Mouse (Mus musculus) midbrain, embryonic 14.5 days (tissue): ENCODE measurements around the gene Ccndbp1. TPM values are rescaled to one million over a fixed set of nuclear protein-coding genes. Genes with fewer than 3 reads are reported as not detected.
"Not testable (repeated sequence)": the region's sequence is repeated elsewhere in the genome, so short reads cannot be mapped to it uniquely, and the experiment has no call there.

ENCODE experiments used
- ATAC-seq: fragments of 200-750 bp; cut with Nextera tagmentation; 2 replicates; pipeline ENCODE4 v1.8.0; 2017; ENCODE audit warnings: moderate number of reproducible peaks, moderate library complexity; ENCODE audit not compliant: low FRiP score, low TSS enrichment
- DNase-seq: peaks from one replicate; pipeline ENCODE4 v3.0.0-alpha.2; 2015
- H3K27ac ChIP-seq: fragments of 300-500 bp; sonication (generic); replicated peaks from 2 replicates; pipeline ENCODE4 v1.5.1; 2014; ENCODE audit warnings: mild to moderate bottlenecking, low read depth, low read length, moderate library complexity
- H3K27me3 ChIP-seq: fragments of 300-500 bp; sonication (generic); 2 replicates; pipeline ENCODE4 v1.6.1; 2014; ENCODE audit warnings: low read length, control low read depth, mixed read lengths; ENCODE audit not compliant: control insufficient read depth, insufficient read depth
- H3K36me3 ChIP-seq: fragments of 300-500 bp; sonication (generic); 2 replicates; pipeline ENCODE4 v1.6.1; 2014; ENCODE audit warnings: low read length, control low read depth; ENCODE audit not compliant: control insufficient read depth, insufficient read depth
- H3K4me1 ChIP-seq: fragments of 300-500 bp; sonication (generic); 2 replicates; pipeline ENCODE4 v1.6.1; 2014; ENCODE audit warnings: mild to moderate bottlenecking, antibody characterized with exemption, low read length, control low read depth; ENCODE audit not compliant: control insufficient read depth, insufficient read depth
- H3K4me2 ChIP-seq: fragments of 300-500 bp; sonication (generic); 2 replicates; pipeline ENCODE4 v1.6.1; 2014; ENCODE audit warnings: mild to moderate bottlenecking, low read length, moderate library complexity
- H3K4me3 ChIP-seq: fragments of 300-500 bp; sonication (generic); replicated peaks from 2 replicates; pipeline ENCODE4 v1.5.1; 2014; ENCODE audit warnings: low read depth, low read length
- H3K9ac ChIP-seq: fragments of 300-500 bp; sonication (generic); replicated peaks from 2 replicates; pipeline ENCODE4 v1.6.1; 2014; ENCODE audit warnings: mild to moderate bottlenecking, low read length, moderate library complexity
- H3K9me3 ChIP-seq: fragments of 300-500 bp; sonication (generic); 2 replicates; pipeline ENCODE4 v1.6.1; 2016; ENCODE audit warnings: low read length, control low read depth, mixed read lengths; ENCODE audit not compliant: control insufficient read depth
- WGBS: fragments of 180-500 bp; shearing (Covaris S2); extraction: QIAGEN DNeasy Blood & Tissue Kit; methylation state at CpG from one replicate; pipeline ENCODE4 v1.1.7; 2014; 5-methylcytosine and 5-hydroxymethylcytosine counted together
- polyA plus RNA-seq: library from polyadenylated mRNA; unstranded; fragments of >200 nt; fragmentation: Nextera tagmentation; extraction: Ambion mirVana; gene quantifications from 2 replicates; pipeline ENCODE4 v1.2.1, GENCODE M21; 2014

Ccndbp1 gene
- polyA plus RNA-seq, 1 experiment from 2014 or later, result 82.6 TPM

DNA sequence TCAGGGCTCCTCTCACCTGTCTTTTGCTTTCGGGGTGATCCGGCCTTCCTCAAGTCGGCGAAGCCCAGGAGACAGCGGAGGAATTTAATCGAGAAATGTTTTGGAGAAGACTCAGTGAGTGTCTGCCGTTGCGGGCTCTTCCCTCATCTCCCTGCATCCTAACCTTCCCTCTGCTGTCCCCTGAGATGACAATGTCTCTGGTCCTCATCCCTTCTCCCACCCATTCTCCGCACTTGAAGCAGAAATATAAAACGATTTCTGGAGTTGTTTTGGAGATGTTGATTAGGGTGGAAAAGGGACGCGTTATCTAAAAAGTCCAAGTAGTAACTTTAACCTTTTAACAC is 433 bp downstream of the Ccndbp1 start:
- no peak for DNase-seq
- peaks cover 29% of the 10 kb centered on the region for H3K36me3 ChIP-seq
- H3K27ac ChIP-seq, result peak overlapping the region; percentile 60; the same call in 1 of the 2 replicates
- H3K9me3 ChIP-seq, result no peaks in the 10 kb centered on the region
- peak overlapping the region; percentile 85 for H3K4me2 ChIP-seq
- peak overlapping the region; percentile 66 for H3K9ac ChIP-seq
- ATAC-seq, result no peak
- H3K4me3 ChIP-seq, result peak overlapping the region; percentile 60
- H3K27me3 ChIP-seq, result no peaks in the 10 kb centered on the region
- under 1% methylated on average over 12 of the region's 12 CpGs for WGBS
- H3K4me1 ChIP-seq, result peaks cover 10% of the 10 kb centered on the region

DNA sequence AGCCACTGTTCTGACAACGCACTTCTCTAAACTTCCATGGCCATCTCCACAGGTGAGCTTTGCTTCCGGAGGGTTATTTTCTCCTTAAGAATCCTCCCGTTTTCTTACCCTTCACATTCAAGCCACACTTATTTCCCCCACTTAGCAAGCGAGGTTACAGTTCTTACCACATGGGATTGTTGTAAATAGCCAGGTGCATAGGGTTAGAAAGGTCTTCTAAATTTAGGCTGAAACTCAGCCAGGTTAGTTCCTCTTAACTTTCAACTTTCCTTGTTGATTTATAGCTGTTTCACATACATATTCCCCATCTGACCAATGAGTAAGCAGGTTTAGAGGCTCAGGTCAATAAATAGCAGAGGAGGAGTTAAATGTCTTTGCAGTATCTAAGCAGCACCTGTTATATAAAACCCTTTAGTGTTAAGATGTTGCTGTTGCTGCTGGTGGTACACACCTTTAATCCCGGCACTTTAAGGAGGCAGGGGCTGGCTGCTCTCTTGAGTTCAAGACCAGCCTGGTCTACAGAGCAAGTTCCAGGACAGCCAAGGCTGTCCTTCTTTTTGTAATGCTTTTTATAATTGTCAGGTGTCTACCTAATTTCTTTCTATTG is 971 bp downstream of the Ccndbp1 start:
- WGBS, result 23% methylated on average over 5 of the region's 5 CpGs
- H3K4me2 ChIP-seq, result peak overlapping the region; percentile 85
- ATAC-seq, result no peak

DNA sequence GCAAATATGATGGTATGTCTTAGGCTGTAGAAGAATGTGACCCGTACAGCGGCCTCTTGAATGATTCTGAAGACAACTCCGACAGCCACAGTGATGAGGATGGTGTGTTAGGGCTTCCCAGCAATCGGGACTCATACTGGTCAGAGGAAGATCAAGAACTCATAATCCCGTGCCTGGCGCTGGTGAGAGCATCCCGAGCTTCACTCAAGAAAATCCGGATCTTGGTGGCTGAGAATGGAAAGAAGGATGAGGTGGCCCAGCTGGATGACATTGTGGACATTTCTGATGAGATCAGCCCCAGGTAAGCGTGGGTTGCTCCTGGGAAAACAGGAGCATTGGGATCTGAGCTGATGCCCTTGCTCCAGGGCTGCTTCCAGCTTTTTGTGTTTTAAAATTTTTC is 4.5 kb downstream of the Ccndbp1 start:
- peaks cover 10% of the 10 kb centered on the region for H3K4me1 ChIP-seq
- no peaks in the 10 kb centered on the region for H3K9me3 ChIP-seq
- ATAC-seq (no peak), DNase-seq (no peak)
- H3K9ac ChIP-seq, result no peak overlapping the region
- H3K27ac ChIP-seq, result no peak overlapping the region
- no peak overlapping the region for H3K4me2 ChIP-seq
- no peaks in the 10 kb centered on the region for H3K27me3 ChIP-seq
- 92% methylated on average over 9 of the region's 9 CpGs for WGBS
- peaks cover 61% of the 10 kb centered on the region for H3K36me3 ChIP-seq
- no peak overlapping the region for H3K4me3 ChIP-seq

More for the DNA sequence above, 971 bp downstream of the Ccndbp1 start:
- DNase-seq, result no peak
- H3K27me3 ChIP-seq, result no peaks in the 10 kb centered on the region
- H3K9ac ChIP-seq, result peak overlapping the region; percentile 66
- H3K27ac ChIP-seq, result no peak overlapping the region
- H3K36me3 ChIP-seq, result peaks cover 33% of the 10 kb centered on the region
- H3K4me1 ChIP-seq, result peaks cover 10% of the 10 kb centered on the region
- H3K4me3 ChIP-seq, result peak overlapping the region; percentile 60
- H3K9me3 ChIP-seq, result no peaks in the 10 kb centered on the region

DNA sequence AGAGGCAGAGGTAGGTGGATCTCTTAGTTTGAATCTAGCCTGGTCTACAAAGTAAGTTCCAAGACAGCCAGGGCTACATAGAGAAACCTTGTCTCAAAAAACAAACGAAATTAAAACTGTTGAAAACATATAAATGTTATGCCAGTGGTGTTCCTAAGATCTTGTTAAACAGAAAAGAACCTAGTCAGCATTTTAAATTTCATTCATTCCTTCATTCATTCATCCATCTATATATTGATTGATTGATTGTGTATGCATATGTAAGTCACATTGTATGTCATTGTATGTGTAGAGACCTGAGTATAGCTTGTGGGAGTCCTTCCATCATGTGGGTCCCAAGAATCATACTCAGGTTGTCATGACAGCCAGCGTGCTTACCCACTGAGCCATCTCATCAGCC is 7.3 kb downstream of the Ccndbp1 start:
- WGBS, result 86% methylated on average over 2 of the region's 2 CpGs
- no peak overlapping the region for H3K4me3 ChIP-seq
- no peak for ATAC-seq
- DNase-seq, result no peak
- H3K9me3 ChIP-seq, result no peaks in the 10 kb centered on the region
- no peak overlapping the region for H3K9ac ChIP-seq
- H3K4me2 ChIP-seq, result no peak overlapping the region
- no peaks in the 10 kb centered on the region for H3K4me1 ChIP-seq
- H3K36me3 ChIP-seq, result peaks cover 63% of the 10 kb centered on the region
- no peaks in the 10 kb centered on the region for H3K27me3 ChIP-seq
- no peak overlapping the region for H3K27ac ChIP-seq

DNA sequence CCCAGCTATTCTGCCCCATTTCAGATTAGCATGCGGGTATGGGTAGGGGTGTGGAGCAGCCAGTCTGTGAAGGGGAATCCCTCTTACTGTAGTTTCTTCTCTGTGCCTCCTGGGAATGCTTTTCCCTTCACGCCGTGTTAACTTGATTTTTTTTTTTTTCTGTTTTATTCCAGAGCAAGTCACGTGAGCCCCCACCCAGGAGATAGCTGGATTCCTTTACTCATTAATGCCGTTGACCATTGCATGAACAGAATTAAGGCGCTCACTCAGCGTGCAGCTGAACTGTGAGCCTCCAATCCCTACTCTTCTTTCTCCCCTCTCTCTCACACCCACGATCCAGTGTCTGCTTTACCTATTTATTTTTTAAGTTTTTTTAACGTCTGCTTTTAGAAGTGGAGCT is 8.0 kb downstream of the Ccndbp1 start:
- Histone ChIP-seq H3K27me3 (no peaks in the 10 kb centered on the region), H3K4me3 (no peak overlapping the region), H3K9ac (no peak overlapping the region), H3K4me2 (no peak overlapping the region), H3K9me3 (no peaks in the 10 kb centered on the region), H3K36me3 (peaks cover 58% of the 10 kb centered on the region), H3K4me1 (no peaks in the 10 kb centered on the region), H3K27ac (no peak overlapping the region)
- no peak for DNase-seq
- 84% methylated on average over 9 of the region's 9 CpGs for WGBS
- no peak for ATAC-seq

DNA sequence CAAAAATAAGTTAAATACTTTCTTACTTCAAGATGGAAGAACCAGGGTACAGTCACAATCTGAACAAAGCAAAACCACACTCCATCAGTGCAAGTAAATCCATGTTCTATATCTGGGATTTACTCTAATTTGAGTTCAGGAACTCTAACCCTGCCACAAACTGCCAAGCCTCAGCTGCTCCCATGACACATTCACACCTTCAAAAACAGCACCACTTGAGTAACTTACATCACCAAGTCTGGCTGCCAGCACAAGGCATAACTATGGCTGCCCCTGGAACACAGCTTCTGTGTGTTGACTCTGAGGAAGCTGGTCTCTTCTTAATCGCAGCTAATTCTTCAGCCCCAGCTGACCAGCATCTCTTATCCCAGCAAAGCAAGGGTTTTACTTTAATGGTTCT is 8.9 kb downstream of the Ccndbp1 start:
- no peaks in the 10 kb centered on the region for H3K27me3 ChIP-seq
- H3K36me3 ChIP-seq, result peaks cover 48% of the 10 kb centered on the region
- ATAC-seq (no peak), DNase-seq (no peak)
- H3K9ac ChIP-seq, result no peak overlapping the region
- no peaks in the 10 kb centered on the region for H3K9me3 ChIP-seq
- H3K4me2 ChIP-seq, result no peak overlapping the region
- H3K4me1 ChIP-seq, result no peaks in the 10 kb centered on the region
- 97% methylated on average over 1 of the region's 1 CpGs for WGBS
- H3K4me3 ChIP-seq, result no peak overlapping the region
- no peak overlapping the region for H3K27ac ChIP-seq

DNA sequence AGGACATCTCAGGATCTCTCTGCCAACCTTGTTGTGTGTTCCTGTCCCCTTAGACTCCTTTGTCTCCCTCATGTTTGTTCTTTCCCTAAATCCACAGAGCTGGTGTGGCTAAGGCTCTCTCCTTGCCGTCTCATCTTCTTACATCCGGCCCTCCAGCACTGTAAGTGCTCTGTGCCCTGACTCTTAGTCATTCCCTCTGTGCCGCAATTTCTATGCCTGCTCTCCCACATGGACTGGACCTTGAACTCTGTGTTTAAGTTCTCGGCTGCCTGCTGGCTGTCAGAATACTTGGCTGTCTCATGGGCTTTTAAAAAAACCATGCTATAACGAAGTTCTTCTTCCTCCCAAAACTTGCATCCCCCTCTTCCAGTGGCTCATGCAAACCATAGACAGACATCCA is 14.7 kb downstream of the Ccndbp1 start:
- Histone ChIP-seq H3K9ac (no peak overlapping the region), H3K36me3 (peaks cover 1% of the 10 kb centered on the region), H3K27ac (no peak overlapping the region), H3K4me3 (no peak overlapping the region), H3K4me2 (no peak overlapping the region), H3K9me3 (no peaks in the 10 kb centered on the region), H3K27me3 (no peaks in the 10 kb centered on the region), H3K4me1 (no peaks in the 10 kb centered on the region)
- no peak for DNase-seq
- ATAC-seq, result no peak
- 75% methylated on average over 5 of the region's 5 CpGs for WGBS

DNA sequence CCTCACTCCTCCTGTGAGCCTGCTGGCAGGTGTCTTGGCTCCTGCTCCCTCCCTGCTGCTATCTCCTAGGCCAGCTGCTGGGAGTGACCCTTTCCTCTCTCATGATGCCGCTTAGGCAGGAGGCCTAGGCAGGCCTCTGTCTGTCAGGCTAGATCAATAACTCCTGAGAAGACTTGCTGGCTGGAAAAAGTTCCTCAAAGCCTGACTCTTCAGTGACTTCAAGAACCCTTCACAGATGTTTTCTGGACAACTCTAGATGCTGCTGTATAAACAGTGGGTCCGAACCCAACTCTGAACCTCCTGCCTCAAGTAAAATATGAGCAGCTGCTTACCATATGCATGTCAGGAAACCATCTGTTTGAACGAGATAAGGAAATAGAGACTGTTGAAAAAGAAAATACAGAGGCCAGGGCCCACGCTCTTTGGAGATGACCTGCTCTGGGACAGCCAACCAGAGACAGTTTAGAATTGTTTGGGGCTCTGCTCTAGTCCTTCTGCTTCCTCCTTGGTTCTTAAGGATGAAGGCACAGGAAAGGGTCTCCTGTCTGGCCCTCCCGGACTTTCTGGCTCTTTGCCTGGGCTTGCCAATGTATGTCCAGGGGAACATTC is 28.6 kb downstream of the Ccndbp1 start, which contains the start of gene Epb42:
TSS of gene Epb42 (minus strand) at position 340 of the 609 bp plus-strand sequence.
- no peaks in the 10 kb centered on the region for H3K4me1 ChIP-seq
- 71% methylated on average over 5 of the region's 5 CpGs for WGBS
- H3K27me3 ChIP-seq, result no peaks in the 10 kb centered on the region
- H3K4me2 ChIP-seq, result no peak within 1 kb of the TSS
- H3K9ac ChIP-seq, result no peak within 1 kb of the TSS
- no peak within 1 kb of the TSS for H3K4me3 ChIP-seq
- no peaks in the 10 kb centered on the region for H3K9me3 ChIP-seq
- no peaks in the 10 kb centered on the region for H3K36me3 ChIP-seq
- no peak for DNase-seq
- no peak for ATAC-seq
- H3K27ac ChIP-seq, result no peak within 1 kb of the TSS

DNA sequence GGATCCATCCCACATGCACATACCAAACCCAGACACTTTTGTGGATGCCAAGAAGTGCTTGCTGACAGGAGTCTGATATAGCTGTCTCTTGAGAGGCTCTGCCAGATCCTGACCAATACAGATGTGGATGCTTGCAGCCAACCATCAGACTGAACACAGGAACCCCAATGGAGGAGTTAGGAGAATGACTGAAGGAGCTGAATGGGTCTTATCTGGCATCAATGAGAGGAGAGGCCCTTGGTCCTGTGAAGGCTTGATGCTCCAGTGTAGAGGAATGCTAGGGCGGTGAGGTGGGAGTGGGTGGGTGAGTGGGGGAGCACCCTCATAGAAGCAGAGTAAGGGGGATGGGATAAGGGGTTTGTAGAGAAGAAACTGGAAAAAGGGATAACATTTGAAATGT is 30.6 kb downstream of the Ccndbp1 start:
- DNase-seq, H3K36me3 ChIP-seq, H3K4me3 ChIP-seq, H3K27ac ChIP-seq, H3K4me2 ChIP-seq, H3K27me3 ChIP-seq, H3K9me3 ChIP-seq, H3K4me1 ChIP-seq, H3K9ac ChIP-seq, ATAC-seq: not testable (repeated sequence)
- 90% methylated on average over 1 of the region's 1 CpGs for WGBS
